Mouse (Mus musculus) kidney, postnatal 0 days (tissue): Measurements from ENCODE around the gene Tdg. TPM values are rescaled to one million over a fixed set of nuclear protein-coding genes. Genes with fewer than 3 reads are reported as not detected.
A peak's percentile ranks its signal among the peaks of the same experiment; 100 is the strongest.

Source experiments
- ATAC-seq: fragments of 200-750 bp; cut with Nextera tagmentation; replicated peaks from 2 replicates; pipeline ENCODE4 v1.8.0; 2017; ENCODE audit warnings: low read depth, moderate number of reproducible peaks, moderate TSS enrichment, moderate library complexity; ENCODE audit not compliant: low FRiP score
- DNase-seq: peaks from one replicate; pipeline ENCODE4 v3.0.0-alpha.2; 2016; ENCODE audit warnings: low spot score
- H3K27ac ChIP-seq: fragments of 300-500 bp; sonication (generic); 2 replicates; pipeline ENCODE4 v1.5.1; 2014; ENCODE audit warnings: mild to moderate bottlenecking
- H3K27me3 ChIP-seq: fragments of 300-500 bp; sonication (generic); 2 replicates; pipeline ENCODE4 v1.6.1; 2014; ENCODE audit warnings: low read length, mixed read lengths; ENCODE audit not compliant: insufficient read depth
- H3K36me3 ChIP-seq: fragments of 300-500 bp; sonication (generic); 2 replicates; pipeline ENCODE4 v1.6.1; 2014; ENCODE audit warnings: low read length, mixed read lengths; ENCODE audit not compliant: insufficient read depth
- H3K4me1 ChIP-seq: fragments of 300-500 bp; sonication (generic); replicated peaks from 2 replicates; pipeline ENCODE4 v1.6.1; 2014; ENCODE audit warnings: antibody characterized with exemption, low read length, mixed read lengths; ENCODE audit not compliant: insufficient read depth
- H3K4me2 ChIP-seq: fragments of 300-500 bp; sonication (generic); 2 replicates; pipeline ENCODE4 v1.6.1; 2014; ENCODE audit warnings: mild to moderate bottlenecking, low read length, moderate library complexity, mixed read lengths
- H3K4me3 ChIP-seq: fragments of 300-500 bp; sonication (generic); replicated peaks from 2 replicates; pipeline ENCODE4 v1.5.1; 2014; ENCODE audit warnings: low read depth, low read length
- H3K9ac ChIP-seq: fragments of 300-500 bp; sonication (generic); 2 replicates; pipeline ENCODE4 v1.6.1; 2014; ENCODE audit warnings: low read depth, low read length
- H3K9me3 ChIP-seq: fragments of 300-500 bp; sonication (generic); replicated peaks from 2 replicates; pipeline ENCODE4 v1.6.1; 2016; ENCODE audit warnings: low read length, inconsistent platforms, mixed read lengths
- CTCF ChIP-seq: IDR thresholded peaks from 2 replicates; pipeline ENCODE4 v1.5.1; 2016; ENCODE audit warnings: antibody characterized with exemption, low read depth, mild to moderate bottlenecking, moderate library complexity
- WGBS: fragments of 180-500 bp; shearing (Covaris S2); extraction: QIAGEN DNeasy Blood & Tissue Kit; methylation state at CpG from one replicate; pipeline ENCODE4 v1.1.7; 2014; 5-methylcytosine and 5-hydroxymethylcytosine counted together
- polyA plus RNA-seq: library from polyadenylated mRNA; unstranded; fragments of >200 nt; fragmentation: Nextera tagmentation; extraction: Ambion mirVana; gene quantifications from 2 replicates; pipeline ENCODE4 v1.2.1, GENCODE M21; 2015

Tdg gene
- polyA plus RNA-seq, 1 experiment from 2014 or later, result 94.4 TPM

GRCm38 (mm10) chr10:82629111-82629585 lies 480 bp upstream of the Tdg start:
- Histone ChIP-seq H3K9me3 (no peaks in the 10 kb centered on the region), H3K4me2 (peak overlapping the region; percentile 88), H3K36me3 (no peaks in the 10 kb centered on the region), H3K4me3 (peak overlapping the region; percentile 77), H3K27ac (peak overlapping the region; percentile 92), H3K9ac (peak overlapping the region; percentile 79), H3K27me3 (no peaks in the 10 kb centered on the region), H3K4me1 (no peaks in the 10 kb centered on the region)
- ATAC-seq, result peak; percentile 47
- no peak for TF ChIP-seq CTCF
- DNase-seq, result peak; percentile 41
- WGBS, result 3% methylated on average over 11 of the region's 11 CpGs

GRCm38 (mm10) chr10:82630497-82630896 lies 869 bp downstream of the Tdg start:
- ATAC-seq, result no peak
- WGBS, result 18% methylated on average over 7 of the region's 7 CpGs
- Histone ChIP-seq H3K27ac (no peak overlapping the region), H3K27me3 (no peaks in the 10 kb centered on the region), H3K9me3 (no peaks in the 10 kb centered on the region), H3K4me3 (peak overlapping the region; percentile 77), H3K4me2 (peak overlapping the region; percentile 80), H3K36me3 (no peaks in the 10 kb centered on the region), H3K4me1 (no peaks in the 10 kb centered on the region), H3K9ac (peak overlapping the region; percentile 79)
- no peak for DNase-seq
- no peak for TF ChIP-seq CTCF

- Histone ChIP-seq H3K27me3 (no peaks in the 10 kb centered on the region), H3K27ac (no peak overlapping the region), H3K9ac (no peak overlapping the region), H3K9me3 (no peaks in the 10 kb centered on the region), H3K4me2 (peak overlapping the region; percentile 80; the same call in 1 of the 2 replicates), H3K4me3 (no peak overlapping the region), H3K4me1 (no peaks in the 10 kb centered on the region), H3K36me3 (no peaks in the 10 kb centered on the region)
- no peak for DNase-seq
- TF ChIP-seq CTCF, result no peak
- WGBS, result 84% methylated on average over 7 of the region's 7 CpGs
- no peak for ATAC-seq
Observed at GRCm38 (mm10) chr10:82631133-82631532, 1.5 kb downstream of the Tdg start.

- TF ChIP-seq CTCF, result no peak
- Histone ChIP-seq H3K4me3 (no peak overlapping the region), H3K27ac (no peak overlapping the region), H3K9me3 (no peaks in the 10 kb centered on the region), H3K9ac (no peak overlapping the region), H3K27me3 (no peaks in the 10 kb centered on the region), H3K4me2 (no peak overlapping the region), H3K4me1 (no peaks in the 10 kb centered on the region), H3K36me3 (0 out of 2 replicates have a peak, but pooled peaks cover 3% of the 10 kb centered on the region)
- no peak for ATAC-seq
- no peak for DNase-seq
- WGBS, result 96% methylated on average over 12 of the region's 12 CpGs
Observed at GRCm38 (mm10) chr10:82632496-82633280, 3.1 kb downstream of the Tdg start.

DNA sequence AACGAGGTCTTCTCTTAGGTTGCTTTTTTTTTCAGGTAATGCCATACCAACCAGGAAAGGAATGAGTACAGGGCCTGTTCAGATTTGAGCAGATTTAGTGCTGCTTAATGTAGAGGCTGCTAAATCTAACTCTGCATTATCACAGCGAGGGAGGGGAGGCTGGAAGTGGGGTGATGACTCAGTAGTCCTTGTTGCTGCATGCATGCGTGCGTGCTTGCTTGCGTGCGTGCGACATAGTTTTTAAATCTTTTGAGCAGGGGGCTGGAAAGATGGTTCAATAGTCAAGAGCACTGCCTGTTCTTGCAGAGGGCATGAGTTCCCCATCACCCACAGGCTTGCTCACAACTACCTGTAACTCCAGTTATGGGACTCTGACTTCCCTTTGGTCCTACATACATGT lies 4.7 kb downstream of the Tdg start:
- no peak for ATAC-seq
- Histone ChIP-seq H3K27ac (no peak overlapping the region), H3K4me1 (no peaks in the 10 kb centered on the region), H3K4me2 (no peak overlapping the region), H3K9me3 (no peaks in the 10 kb centered on the region), H3K27me3 (no peaks in the 10 kb centered on the region), H3K36me3 (peaks cover 11% of the 10 kb centered on the region), H3K4me3 (no peak overlapping the region), H3K9ac (no peak overlapping the region)
- DNase-seq, result no peak
- 95% methylated on average over 7 of the region's 7 CpGs for WGBS
- TF ChIP-seq CTCF, result no peak

DNA sequence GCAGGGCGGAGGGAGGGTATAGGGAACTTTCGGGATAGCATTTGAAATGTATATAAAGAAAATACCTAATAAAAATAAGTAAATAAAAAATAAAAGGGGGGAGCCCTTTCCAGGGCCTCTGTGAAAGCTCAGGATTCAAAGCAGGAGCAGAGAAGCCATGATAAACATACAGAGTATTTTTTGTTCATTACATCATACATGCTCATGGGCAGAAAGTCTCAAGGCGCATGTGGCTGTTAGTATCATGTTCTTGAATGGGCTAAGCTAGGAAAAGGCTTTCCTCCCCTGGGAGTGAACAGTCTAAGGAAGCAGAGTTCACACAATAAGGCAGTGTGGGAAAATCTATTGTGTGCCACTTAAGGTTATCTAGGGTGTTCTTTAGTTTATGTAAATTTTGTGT lies 6.7 kb downstream of the Tdg start:
- Histone ChIP-seq H3K9ac (no peak overlapping the region), H3K27ac (no peak overlapping the region), H3K4me2 (no peak overlapping the region), H3K27me3 (no peaks in the 10 kb centered on the region), H3K4me1 (no peaks in the 10 kb centered on the region), H3K36me3 (peaks cover 28% of the 10 kb centered on the region), H3K9me3 (no peaks in the 10 kb centered on the region), H3K4me3 (no peak overlapping the region)
- DNase-seq, result no peak
- no peak for TF ChIP-seq CTCF
- no peak for ATAC-seq
- WGBS, result 90% methylated on average over 3 of the region's 3 CpGs
